Mouse (Mus musculus) cerebellum, adult 9-11 months (tissue): ENCODE results near the gene Unkl.

Source experiments
- DNase-seq: peaks from one replicate; pipeline ENCODE4 v3.0.0; 2022

Gene Unkl

DNA sequence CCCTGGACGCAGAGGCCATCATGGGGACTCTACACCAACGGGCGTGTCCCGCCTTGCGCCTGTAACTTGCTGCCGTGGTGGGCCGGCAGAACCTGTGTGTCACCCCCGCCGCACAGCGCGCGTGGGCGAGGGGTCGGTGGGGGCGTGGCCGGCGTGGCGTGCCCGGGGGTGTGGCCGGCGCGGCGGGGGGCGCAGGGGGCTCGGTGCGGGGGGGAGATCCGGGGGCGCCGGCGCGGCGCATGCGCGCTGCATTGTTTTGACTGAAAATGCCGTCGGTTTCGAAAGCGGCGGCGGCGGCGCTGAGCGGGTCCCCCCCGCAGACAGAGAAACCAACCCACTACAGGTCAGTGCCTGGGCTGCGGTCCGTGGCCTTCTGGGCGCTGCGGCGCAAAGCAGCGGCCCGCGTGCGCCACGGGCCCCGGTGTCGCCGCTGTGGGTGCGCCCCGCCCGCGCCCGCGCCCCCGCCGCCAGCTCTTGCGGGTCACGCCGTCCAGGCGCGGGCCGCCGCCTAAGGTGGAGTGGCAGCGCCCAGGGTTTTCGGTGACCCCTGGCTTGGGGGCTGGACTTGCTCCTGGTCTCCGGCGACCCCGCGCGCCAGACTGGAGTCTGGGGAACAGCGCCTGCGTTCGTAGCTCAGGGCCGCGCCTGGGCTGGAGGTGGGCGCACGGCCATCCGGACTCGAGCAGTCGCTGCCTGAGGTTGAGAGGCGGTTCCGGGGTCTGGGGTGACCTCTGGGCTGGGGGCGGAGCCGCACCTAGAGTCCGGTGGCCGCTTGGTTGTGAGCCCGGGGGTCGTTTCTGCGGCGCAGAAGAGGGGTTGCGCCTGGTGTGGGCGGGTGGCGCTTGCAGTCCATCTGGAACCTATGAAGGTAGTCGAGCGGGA, at the start of gene Unkl:
TSS of gene Unkl (plus strand) at position 248 of the 882 bp plus-strand sequence.
- DNase-seq = peak; percentile 63

DNA sequence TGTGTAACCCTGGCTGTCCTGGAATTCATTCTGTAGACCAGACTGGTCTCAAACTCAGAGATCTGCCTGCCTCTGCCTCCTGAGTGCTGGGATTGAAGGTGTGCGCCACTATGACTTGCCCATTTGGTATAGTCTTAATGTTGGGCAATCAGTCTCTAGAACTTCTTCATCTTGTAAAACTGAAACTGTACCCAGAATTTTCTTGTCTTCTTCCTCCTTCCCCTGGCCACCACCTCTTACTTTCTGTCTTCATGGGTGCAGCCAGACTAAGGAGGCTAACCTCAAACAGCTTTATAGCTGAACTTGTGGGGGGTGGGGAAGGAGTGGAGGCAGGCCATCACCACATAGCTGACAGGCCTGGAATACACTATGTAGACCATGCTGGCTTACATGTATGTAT, 49.4 kb upstream of the Unkl start:
- no peak for DNase-seq

DNA sequence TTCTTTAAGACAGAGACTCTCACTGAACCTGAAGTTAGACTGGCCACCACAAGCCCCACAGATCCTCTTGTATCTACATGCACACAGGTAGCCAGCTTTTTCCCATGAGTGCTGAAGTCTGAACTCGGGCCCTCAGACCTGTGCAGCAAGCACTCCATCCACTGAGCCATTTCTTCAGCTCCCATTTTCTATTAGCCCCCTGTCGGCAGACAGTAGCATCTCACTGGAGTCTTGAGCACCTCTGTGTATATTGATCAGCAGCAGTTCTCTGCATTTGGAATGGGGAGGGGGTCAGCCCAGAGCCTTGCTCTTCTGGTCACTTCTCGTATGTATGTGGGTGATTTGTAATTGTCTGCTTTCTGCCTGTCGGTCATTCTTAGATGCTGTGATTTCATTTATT, 48.2 kb upstream of the Unkl start:
- DNase-seq = no peak

DNA sequence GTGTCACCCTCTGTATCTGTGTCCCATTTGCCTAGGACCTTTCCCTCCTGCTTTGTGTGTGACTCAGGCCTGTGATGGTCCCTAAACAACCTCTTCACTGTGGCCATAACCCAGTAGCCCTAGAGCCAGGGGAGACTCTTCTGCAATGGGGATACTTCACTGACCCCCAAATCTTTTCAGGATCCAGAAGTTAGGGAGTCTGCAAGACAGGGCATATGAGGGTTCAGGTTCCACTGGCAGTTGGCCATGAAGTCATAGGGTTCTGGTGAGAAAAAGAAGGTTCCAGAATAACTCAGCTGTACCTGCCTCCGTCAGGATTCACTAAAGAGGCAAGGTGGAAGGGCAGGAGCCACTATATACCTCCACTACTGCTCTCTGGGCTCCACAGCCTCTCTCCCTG, 26.0 kb upstream of the Unkl start, which contains the start of gene Ccdc154:
TSS of gene Ccdc154 (plus strand) at position 301 of the 400 bp plus-strand sequence.
- DNase-seq = no peak

DNA sequence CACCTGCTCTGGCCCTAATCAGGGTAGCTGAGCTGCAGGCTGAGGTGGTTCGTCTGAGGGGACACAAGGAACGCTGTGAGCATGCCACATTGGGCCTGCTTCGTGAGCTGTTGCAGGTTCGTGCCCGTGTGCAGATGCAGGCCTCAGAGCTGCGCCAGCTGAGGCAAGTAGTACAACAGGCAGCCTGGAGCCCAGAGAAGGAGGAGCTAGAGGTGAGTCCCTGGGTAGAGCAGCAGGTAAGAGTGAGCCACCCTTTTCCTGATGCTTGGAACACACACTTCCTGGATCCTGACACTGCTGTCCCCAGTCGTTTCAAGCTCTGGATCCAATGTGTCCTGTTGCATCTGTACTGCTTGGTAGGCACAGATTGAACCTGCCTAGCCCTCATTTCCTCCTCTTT, 24.8 kb upstream of the Unkl start:
- no peak for DNase-seq

DNA sequence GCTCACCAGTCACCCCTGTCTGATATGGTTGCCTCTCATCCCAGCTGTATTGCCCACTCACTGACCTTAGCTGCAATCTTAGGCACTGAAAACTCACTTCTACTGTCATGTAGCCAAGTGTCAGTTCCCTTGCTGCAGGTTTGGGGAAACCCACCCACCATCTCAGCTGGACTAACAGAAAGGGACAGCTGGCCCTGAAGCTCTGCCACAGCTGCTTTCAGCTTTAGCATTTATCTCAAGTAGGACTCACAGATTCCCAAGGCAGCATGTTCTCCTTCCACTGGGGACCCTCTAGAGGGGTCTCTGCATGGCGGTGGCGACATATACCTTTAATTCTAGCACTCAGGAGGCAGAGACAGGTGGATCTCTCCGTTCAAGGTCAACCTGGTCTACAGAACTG, 23.4 kb upstream of the Unkl start:
- DNase-seq = no peak

DNA sequence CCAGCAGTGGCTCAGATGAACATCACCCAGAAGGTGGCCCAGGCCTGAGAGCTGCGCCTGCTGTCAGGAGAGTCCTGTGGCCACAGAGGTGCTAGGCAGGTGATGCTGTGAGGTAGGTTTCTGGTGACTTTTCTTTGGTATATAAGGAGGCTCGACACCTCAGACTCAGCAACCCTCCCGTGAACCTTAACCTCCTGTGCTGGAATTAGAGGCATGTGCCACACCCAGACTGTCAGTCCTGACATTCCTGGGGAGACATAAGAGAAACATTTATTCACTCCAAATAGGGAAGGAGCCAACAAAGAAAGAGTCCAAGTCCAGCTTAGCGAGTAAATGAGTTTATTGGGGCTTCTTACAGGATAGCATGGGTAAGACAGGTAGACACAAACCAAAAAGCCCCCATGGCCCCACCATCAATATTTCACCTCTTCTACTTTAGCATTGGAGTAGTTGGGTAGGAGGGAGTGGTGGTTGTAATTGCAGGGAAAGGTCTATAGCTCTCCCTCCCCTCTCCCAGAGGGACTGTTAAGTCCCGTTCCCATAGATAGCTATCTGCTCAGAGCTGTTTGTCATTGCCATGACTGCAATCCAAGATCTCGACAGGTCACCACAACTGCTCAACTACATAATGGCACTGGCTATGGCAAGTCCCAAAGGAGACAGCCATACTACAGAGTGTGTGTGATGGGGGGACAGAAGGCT, 22.1 kb upstream of the Unkl start:
- DNase-seq = no peak

DNA sequence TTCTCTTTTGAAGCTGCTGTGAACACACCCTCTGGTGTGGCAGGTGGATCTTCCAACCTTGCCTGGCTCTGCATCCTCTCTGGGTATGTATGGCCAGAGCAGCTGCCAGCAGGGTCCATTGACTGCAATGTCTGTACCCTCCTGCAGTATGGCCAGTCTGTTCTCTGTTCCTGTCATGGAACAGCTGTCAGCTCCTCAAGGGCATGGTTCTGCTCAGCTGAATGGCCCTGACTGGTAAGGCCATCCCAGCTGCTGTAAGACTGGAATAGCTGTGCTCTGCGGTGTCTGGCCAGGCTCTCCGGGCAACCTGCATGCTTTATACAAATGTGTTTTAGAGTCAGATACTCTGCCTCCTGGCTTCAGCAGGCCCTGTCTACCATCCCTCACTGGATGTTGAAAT, 18.5 kb upstream of the Unkl start:
- DNase-seq = no peak

DNA sequence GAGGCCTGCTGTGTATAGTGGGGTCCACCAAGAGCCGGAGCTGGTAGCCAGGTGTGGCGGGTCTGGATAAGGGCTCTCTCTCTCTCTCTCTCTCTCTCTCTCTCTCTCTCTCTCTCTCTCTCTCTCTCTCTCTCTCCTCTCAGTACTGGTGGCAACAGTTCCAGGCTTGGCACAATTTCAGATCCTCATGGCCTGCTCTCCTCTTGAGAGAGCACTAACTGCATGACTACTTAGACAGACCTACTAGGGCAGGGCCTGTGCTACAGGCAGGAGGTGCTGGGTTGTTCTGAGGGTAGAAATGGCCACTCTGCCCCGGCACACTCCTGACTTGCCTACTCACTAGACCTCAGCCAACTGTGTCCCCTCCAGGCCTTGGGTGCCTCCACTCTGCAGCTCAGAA, 15.6 kb upstream of the Unkl start:
- no peak for DNase-seq

DNA sequence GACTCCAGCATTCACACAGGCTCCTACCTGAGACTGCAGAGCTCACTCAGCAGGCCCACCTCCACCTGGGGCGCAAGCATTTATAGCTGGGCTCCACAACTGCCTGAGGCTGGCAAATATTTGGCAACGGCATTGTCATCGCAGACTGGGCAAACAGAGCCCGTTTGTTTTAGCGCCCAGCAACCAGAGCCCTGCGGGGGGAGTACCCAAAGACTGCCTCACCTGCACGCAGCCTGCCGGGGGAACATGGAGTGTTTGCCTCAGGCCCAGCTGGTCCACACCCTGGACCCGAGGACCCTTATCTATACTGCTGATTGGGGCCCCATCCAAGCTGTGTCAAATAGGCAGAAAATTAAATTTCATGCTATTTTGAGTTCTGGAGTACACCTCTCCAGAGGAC, 12.8 kb upstream of the Unkl start, which contains the start of gene Gm38655:
TSS of gene Gm38655 (minus strand) at position 61 of the 400 bp plus-strand sequence.
- no peak for DNase-seq

DNA sequence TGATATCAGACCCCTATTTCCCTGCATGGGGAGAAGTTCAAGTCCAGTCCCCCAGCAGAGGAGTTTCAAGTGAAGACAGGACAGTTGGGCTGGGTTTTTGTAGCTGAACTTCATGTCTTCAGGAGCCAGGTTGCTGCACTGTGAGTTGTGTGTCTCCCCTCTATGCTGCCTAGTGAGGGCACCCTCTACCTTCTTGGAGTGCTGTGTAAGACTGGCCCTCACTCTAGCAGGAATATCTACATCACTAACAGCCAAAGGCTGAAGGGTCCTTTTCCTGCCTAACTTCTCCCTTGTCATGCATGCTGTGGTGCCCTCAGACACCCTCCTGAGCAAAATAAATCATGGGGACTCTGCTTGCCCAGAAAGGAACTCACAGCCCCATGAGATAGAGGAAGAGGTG, 5.0 kb upstream of the Unkl start:
- peak; percentile 37 for DNase-seq

DNA sequence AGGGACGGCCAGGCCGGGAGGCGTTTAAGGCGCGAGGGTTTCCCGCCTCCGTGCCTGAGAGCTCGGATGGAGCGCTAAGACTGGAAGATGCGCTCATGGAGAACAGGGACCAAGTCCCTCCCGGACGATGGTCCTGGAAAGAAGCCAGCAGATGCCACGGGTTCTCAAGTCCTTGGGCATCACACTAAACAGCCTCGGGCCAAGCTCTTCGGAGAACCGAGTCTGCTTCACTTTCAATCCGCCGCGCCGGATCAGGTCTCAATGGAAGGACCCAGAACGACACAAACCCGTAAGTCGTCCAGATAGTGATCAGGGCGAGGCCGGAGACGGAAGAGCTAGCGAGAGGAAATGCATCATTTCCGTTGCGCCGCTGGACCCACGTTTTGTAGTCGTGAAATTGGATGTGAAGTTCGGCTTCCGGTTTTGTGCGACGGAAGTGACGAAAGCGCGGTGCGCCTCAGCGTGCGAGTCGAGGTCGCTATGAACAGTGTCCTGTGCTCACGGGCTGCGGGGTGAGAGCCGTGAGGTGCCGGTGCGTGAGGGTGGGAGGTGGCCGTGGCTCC, 4.0 kb upstream of the Unkl start, which contains the start of gene BC003965:
TSS of gene BC003965 (plus strand) at position 426 of the 563 bp plus-strand sequence.
- DNase-seq = peak; percentile 97

DNA sequence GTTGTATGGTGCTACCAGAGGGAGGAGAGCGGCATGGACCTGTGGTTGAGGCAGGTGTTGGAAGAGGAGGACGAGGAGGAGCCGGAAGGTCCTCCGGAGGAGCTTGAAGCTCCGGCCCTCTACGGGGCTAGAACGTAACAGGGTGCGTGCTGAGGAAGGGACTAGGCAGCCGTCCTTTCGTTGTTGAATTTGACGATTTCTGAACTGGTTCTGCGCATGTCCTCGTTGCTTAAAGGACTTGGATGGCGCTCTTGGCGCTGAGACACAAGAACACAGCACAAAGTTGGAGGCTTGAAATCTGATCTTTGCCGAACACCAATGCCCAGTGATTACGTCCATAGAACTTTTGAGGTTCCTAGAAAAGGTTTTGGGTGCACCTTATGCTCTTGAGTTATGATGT, 3.2 kb upstream of the Unkl start:
- no peak for DNase-seq

DNA sequence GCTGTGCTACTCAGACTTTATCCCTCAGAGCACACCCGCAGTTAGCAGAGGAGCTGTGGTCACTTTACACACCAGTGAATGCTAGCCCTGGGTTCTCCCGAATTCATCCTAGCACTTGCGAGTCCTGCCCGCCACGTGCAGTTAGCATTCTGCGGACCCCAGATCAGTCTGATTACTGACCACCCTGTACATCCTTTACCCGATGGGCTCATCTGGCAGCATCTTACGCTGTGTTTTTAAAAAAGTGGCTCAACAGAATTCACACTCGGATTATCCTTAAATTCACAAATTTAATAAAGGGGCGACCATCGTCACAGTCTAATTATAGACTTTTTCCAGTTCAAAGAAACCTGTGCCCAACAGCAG, 430 bp upstream of the Unkl start:
- no peak for DNase-seq

DNA sequence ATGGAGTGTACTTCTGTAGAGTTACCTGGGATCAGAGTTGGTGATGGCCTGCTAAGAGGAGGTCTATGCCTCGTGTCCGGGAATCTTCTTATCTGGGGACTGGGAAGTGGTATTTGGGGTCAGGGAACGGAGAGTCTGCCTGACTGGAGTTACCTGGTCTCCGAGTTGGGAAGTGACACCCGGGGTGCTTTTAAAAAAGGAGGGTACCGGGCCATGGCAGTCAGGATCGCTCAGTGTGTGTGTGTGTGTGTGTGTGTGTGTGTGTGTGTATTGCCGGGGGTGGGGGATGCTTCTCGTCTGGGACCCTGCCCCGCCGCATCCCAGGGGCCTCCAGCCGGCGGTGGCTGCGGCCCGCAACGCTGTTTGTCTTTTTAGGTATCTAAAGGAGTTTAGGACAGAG, 894 bp downstream of the Unkl start:
- DNase-seq = no peak

DNA sequence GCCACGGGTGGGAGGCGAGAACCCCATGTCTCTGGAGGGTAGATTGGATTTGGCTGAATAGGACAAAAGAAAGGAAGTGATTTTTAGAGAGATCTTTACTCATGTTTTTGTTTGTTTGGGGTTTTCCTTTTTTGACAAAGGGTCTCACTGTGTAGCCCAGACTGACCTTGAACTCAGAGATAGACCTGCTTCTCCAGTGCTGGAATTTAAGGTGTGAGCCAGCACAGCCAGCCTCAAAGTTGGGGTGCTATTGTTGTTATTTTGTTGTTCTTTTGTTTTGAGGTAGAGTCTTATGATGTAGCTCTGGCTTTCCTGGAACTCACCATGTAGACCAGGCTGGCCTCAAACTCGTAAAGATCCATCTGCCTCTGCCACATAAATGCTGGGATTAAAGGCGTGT, 14.2 kb downstream of the Unkl start:
- DNase-seq = no peak

DNA sequence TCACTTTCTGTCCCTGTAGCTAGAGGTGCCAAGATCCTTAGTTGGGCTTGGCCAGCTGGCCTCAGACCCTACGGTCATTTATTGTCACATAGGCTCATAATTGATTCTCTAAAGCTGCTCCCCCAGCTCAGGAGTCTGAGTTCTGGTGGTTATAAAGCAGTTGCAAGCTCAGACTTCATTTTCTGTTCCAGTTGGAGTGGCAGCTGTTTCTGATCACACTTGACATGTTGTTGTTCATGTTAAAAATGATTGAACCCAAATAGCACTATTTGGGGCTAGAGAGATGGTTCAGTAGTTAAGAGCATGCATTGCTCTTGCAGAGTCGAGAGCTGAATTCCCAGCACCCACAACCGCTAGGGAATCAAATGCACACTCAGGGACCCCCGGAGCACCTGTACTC, 21.8 kb downstream of the Unkl start:
- DNase-seq = no peak

DNA sequence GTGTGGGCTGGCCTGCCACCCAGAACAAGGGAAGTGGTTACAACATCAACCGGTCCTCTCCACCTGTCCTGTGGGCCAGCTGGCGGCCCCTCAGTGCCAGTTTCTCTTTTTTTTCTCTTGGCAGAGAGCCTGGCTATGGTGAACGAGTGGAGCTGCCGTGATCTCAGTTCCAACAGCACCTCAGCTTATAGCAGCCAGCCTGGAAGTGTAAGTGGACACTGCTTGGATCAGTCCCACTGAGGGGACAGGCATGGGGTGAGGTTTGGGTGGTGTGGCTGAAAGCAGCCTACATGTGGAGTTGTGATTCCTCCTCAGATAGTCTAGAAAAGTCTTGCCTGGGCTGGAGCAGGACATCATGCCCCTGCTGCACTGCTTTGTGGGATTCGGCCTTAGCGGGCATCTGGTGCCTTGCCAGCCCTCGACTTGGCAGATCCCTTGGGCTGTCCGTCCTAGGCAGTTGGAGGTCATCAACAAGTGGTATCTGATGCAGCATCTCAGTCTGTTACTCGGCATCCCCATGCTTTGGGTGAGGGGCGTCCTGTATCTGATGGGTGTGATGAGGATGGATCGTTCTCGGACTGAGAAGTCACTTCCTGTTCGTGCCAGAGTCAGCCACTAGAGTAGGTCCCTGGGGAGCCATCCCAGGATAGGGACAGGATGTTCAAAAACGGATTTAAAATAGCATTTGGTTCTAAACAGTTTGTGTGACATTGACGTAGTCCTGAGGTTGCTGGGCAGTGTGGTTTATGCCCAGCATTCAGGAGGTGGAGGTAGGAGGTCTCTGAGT, 22.7 kb downstream of the Unkl start:
- DNase-seq = peak; percentile 91

DNA sequence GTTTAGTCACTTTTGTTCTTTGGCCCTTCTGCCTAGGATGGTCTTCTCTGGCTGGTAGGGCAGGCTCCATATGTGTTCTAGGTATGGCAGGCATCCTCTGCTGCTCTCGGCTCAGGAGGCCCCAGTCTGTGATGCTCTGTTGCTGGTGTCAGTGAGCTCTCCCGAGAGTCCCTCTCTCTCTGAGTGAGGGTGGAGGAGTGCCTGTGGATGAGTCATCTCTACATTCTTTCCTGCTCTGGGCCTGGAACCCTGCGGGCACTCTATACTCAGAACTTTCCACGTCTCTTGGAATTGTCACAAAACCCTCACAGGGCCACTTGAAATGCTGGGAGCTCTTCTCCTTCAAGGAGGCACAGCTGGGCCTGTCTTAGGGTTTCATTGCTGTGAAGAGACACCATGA, 23.5 kb downstream of the Unkl start:
- no peak for DNase-seq

DNA sequence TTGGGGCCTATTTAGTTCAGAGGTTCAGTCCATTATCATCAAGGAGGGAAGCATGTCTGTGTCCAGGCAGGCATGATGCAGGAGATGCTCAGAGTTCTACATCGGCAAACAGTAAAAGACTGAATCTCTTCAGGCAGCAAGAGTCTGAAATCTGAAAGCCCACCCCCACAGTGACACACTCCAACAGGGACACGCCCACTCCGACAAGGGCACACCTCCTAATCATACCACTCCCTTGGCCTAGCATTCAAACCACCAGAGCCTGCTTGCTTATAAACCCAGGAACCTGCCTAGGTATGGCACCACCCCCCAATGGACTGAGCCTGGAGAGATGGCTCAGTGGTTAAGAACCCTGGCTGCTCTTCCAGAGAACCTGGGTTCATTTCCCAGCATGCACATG, 27.2 kb downstream of the Unkl start:
- DNase-seq = no peak

DNA sequence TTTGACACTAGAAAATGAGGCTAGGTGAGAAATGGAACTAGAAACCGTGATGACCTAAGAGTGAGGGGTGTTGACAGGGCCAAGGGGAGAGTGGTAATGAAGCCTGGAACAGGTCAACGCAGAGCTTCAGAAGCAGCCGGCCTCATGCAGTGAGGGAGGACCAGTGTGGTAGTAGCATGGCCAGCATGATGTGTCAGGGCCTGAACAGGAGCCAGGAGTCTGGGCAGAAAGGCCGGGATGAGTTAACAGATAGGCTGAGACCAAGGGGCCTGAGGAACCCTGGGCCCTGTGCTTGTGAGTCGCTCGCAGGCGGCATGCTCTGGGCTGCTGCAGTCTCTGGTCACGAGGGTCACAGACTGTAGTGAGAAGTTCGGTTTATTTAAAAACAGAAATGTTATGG, 30.8 kb downstream of the Unkl start:
- DNase-seq = no peak

DNA sequence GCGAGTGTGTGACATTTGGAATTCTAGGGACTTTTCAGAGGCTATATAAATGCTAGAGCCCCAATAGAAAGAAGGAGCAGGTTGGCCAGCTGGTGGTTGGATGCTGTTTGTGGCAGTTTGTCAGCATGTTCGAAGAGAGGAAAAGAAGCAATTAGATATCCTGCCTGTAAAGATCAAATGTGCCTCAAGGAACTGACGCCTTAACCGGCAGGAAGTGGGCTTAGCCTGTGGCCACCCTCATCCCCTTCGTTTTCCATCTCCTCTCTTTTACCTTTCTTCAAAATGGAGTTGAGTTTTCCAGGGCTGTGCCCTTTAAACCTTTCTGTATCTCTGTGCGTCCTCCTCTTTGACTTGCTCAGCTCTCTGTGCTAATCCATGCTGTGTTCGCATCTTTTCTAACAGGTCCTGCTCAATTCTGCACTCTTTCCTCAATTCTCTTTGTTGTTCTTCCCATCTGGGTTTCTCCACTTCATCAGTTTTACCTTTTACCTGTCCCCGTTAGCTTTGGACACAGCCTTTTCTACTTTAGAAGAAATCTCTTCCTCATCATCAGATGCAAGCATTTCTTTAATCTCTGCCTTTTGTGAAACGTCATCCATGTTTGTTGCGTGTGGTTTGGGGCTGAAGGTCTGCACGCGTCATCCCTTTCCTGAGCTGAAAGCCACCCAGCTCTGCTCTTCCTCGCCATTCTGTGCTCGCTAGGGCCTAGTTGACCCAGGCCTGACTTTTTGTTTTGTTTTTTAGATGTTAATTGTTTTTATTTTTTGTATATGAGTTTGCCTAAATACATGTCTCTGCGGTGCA, 31.5 kb downstream of the Unkl start:
- DNase-seq = no peak
